Mouse (Mus musculus) heart, postnatal 0 days (tissue): ENCODE measurements around the gene Ttc25. TPM values are rescaled to one million over a fixed set of nuclear protein-coding genes. Genes with fewer than 3 reads are reported as not detected.

Experiments
- ATAC-seq: fragments of 200-750 bp; cut with Nextera tagmentation; 2 replicates; pipeline ENCODE4 v1.8.0; 2017; ENCODE audit warnings: low read depth, moderate number of reproducible peaks, moderate library complexity; ENCODE audit not compliant: insufficient read depth
- DNase-seq: peaks from one replicate; pipeline ENCODE4 v3.0.0-alpha.2; 2016; ENCODE audit warnings: low spot score
- H3K27ac ChIP-seq: fragments of 300-500 bp; sonication (generic); 2 replicates; pipeline ENCODE4 v1.5.1; 2014; ENCODE audit warnings: low read depth, mild to moderate bottlenecking
- H3K27me3 ChIP-seq: fragments of 300-500 bp; sonication (generic); 2 replicates; pipeline ENCODE4 v1.6.1; 2014; ENCODE audit warnings: low read length, mixed read lengths; ENCODE audit not compliant: control insufficient read depth, insufficient read depth
- H3K36me3 ChIP-seq: fragments of 300-500 bp; sonication (generic); replicated peaks from 2 replicates; pipeline ENCODE4 v1.6.1; 2014; ENCODE audit warnings: low read length, mixed read lengths; ENCODE audit not compliant: control insufficient read depth, insufficient read depth
- H3K4me1 ChIP-seq: fragments of 300-500 bp; sonication (generic); 2 replicates; pipeline ENCODE4 v1.6.1; 2014; ENCODE audit warnings: antibody characterized with exemption; ENCODE audit not compliant: control insufficient read depth, insufficient read depth
- H3K4me2 ChIP-seq: fragments of 300-500 bp; sonication (generic); 2 replicates; pipeline ENCODE4 v1.6.1; 2014; ENCODE audit warnings: low read depth, mild to moderate bottlenecking, low read length, moderate library complexity
- H3K4me3 ChIP-seq: fragments of 300-500 bp; sonication (generic); 2 replicates; pipeline ENCODE4 v1.5.1; 2014; ENCODE audit warnings: low read depth, low read length
- H3K9ac ChIP-seq: fragments of 300-500 bp; sonication (generic); replicated peaks from 2 replicates; pipeline ENCODE4 v1.6.1; 2014; ENCODE audit warnings: low read depth, low read length, mixed read lengths
- H3K9me3 ChIP-seq: fragments of 300-500 bp; sonication (generic); replicated peaks from 2 replicates; pipeline ENCODE4 v1.6.1; 2016; ENCODE audit warnings: low read length; ENCODE audit not compliant: control insufficient read depth
- CTCF ChIP-seq: IDR thresholded peaks from 2 replicates; pipeline ENCODE4 v1.5.1; 2016; ENCODE audit warnings: antibody characterized with exemption, control low read depth, low read depth
- EP300 ChIP-seq: IDR thresholded peaks from 2 replicates; pipeline ENCODE4 v1.6.1; 2016; ENCODE audit warnings: antibody characterized with exemption, low read depth
- WGBS: fragments of 180-500 bp; shearing (Covaris S2); extraction: QIAGEN DNeasy Blood & Tissue Kit; methylation state at CpG from one replicate; pipeline ENCODE4 v1.1.7; 2014; 5-methylcytosine and 5-hydroxymethylcytosine counted together
- polyA plus RNA-seq: library from polyadenylated mRNA; unstranded; fragments of >200 nt; fragmentation: Nextera tagmentation; extraction: Ambion mirVana; gene quantifications from 2 replicates; pipeline ENCODE4 v1.2.1, GENCODE M21; 2015
- total RNA-seq: library from RNA; depleted of rRNA; stranded (reverse); fragments of >200 nt; gene quantifications from 2 replicates; pipeline ENCODE4 v1.2.3, GENCODE M21; 2014; ENCODE audit warnings: low replicate concordance

The Ttc25 gene
- total and polyA plus RNA-seq, 2 experiments from 2014 or later: 0.23 to 0.37 TPM

GRCm38 (mm10) chr11:100568692-100569091 lies 23.3 kb downstream of the Ttc25 start:
- Histone ChIP-seq H3K4me3 (no peak overlapping the region), H3K4me1 (peaks cover 7% of the 10 kb centered on the region), H3K27ac (no peak overlapping the region), H3K9me3 (no peaks in the 10 kb centered on the region), H3K36me3 (no peaks in the 10 kb centered on the region), H3K4me2 (no peak overlapping the region), H3K27me3 (no peaks in the 10 kb centered on the region), H3K9ac (no peak overlapping the region)
- ATAC-seq (no peak), DNase-seq (no peak)
- TF ChIP-seq CTCF (no peak), EP300 (no peak)
- WGBS: 84% methylated on average over 8 of the region's 8 CpGs

GRCm38 (mm10) chr11:100569789-100570188 lies 24.4 kb downstream of the Ttc25 start:
- no peaks in the 10 kb centered on the region for H3K36me3 ChIP-seq
- no peak overlapping the region for H3K27ac ChIP-seq
- TF ChIP-seq CTCF (no peak), EP300 (no peak)
- no peak overlapping the region for H3K9ac ChIP-seq
- ATAC-seq: no peak
- H3K4me1 ChIP-seq: peaks cover 7% of the 10 kb centered on the region
- 54% methylated on average over 9 of the region's 9 CpGs for WGBS
- no peak for DNase-seq
- no peak overlapping the region for H3K4me2 ChIP-seq
- no peak overlapping the region for H3K4me3 ChIP-seq
- no peaks in the 10 kb centered on the region for H3K9me3 ChIP-seq
- no peaks in the 10 kb centered on the region for H3K27me3 ChIP-seq

- peak; percentile 76 for DNase-seq
- Histone ChIP-seq H3K9me3 (no peaks in the 10 kb centered on the region), H3K27ac (no peak overlapping the region), H3K4me2 (peak overlapping the region; percentile 54), H3K27me3 (no peaks in the 10 kb centered on the region), H3K4me3 (peak overlapping the region; percentile 25), H3K4me1 (peaks cover 12% of the 10 kb centered on the region), H3K36me3 (no peaks in the 10 kb centered on the region), H3K9ac (no peak overlapping the region)
- WGBS: 7% methylated on average over 8 of the region's 8 CpGs
- no peak for TF ChIP-seq EP300
- peak; percentile 83 for TF ChIP-seq CTCF
- peak; percentile 42; the same call in 1 of the 2 replicates for ATAC-seq
These were observed 25.2 kb downstream of the Ttc25 start for GRCm38 (mm10) chr11:100570430-100571201.

- peak overlapping the region; percentile 54 for H3K4me2 ChIP-seq
- ATAC-seq: no peak
- peak overlapping the region; percentile 25 for H3K4me3 ChIP-seq
- no peak overlapping the region for H3K9ac ChIP-seq
- no peaks in the 10 kb centered on the region for H3K36me3 ChIP-seq
- 10% methylated on average over 16 of the region's 16 CpGs for WGBS
- no peaks in the 10 kb centered on the region for H3K27me3 ChIP-seq
- no peak overlapping the region for H3K27ac ChIP-seq
- H3K9me3 ChIP-seq: no peaks in the 10 kb centered on the region
- TF ChIP-seq CTCF: no peak
- DNase-seq: no peak
- H3K4me1 ChIP-seq: peaks cover 16% of the 10 kb centered on the region
These were observed 25.8 kb downstream of the Ttc25 start for GRCm38 (mm10) chr11:100571202-100571567.

- peak overlapping the region; percentile 86 for H3K4me2 ChIP-seq
These were observed 28.8 kb downstream of the Ttc25 start for GRCm38 (mm10) chr11:100574188-100574587.

More at GRCm38 (mm10) chr11:100574188-100574587, 28.8 kb downstream of the Ttc25 start:
- DNase-seq: no peak
- 0 out of 2 replicates have a peak overlapping the region, but pooled peaks have one; percentile 47 for H3K27ac ChIP-seq
- H3K9ac ChIP-seq: peak overlapping the region; percentile 66; the same call in 1 of the 2 replicates
- H3K9me3 ChIP-seq: no peaks in the 10 kb centered on the region
- no peak for TF ChIP-seq EP300
- no peak for TF ChIP-seq CTCF
- H3K4me3 ChIP-seq: peak overlapping the region; percentile 70; the same call in 1 of the 2 replicates
- no peak for ATAC-seq
- H3K27me3 ChIP-seq: no peaks in the 10 kb centered on the region
- WGBS: 79% methylated on average over 3 of the region's 3 CpGs
- H3K4me1 ChIP-seq: peaks cover 16% of the 10 kb centered on the region
- no peaks in the 10 kb centered on the region for H3K36me3 ChIP-seq
